Mouse (Mus musculus) layer of hippocampus, adult 11-12 months (tissue): ENCODE data around the gene Gm20379.

Experiments used
- DNase-seq: peaks from one replicate; pipeline ENCODE4 v3.0.0; 2022; ENCODE audit warnings: low spot score

Gm20379 gene

GRCm38 (mm10) chr13:92336857-92337256, 31.1 kb downstream of the Gm20379 start:
- no peak for DNase-seq

- no peak for DNase-seq
Observed at GRCm38 (mm10) chr13:92337773-92338462, 32.1 kb downstream of the Gm20379 start.

DNA sequence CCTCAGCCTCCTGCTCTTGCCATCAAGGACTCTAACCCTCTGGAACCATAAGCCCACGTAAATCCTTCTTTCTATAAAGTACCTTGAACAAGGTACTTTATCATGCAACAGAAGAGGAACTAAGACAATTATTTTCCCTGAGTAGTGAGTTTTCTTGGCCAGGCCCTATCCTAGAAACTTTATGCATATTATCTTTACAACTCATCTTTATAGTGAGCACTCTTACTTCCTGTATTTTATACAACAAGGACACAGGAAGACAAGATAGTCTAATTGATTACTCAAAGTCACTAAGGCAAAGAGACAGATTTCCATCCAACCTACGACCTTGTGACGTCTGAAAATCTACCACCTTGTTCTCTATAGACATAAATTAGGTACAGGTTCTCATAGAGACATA, 34.0 kb downstream of the Gm20379 start:
- DNase-seq = no peak

DNA sequence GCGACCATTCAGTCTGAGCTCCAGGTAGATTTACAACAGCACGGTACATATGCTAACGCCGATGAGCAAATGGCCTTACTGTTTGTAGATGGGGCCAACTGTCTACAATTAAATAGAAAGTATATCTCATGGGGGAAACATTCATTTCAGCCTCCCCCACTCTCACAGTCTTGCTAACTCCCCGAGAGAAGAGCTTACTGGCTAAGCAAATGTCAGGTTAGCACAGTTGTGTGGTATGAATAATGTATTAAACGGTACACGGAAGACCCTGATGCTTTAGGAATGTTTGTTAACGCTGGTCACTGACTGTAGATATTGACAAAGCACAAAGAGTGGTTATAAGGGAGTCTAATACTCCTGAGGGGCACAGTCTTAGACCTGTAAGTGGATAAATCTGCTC, 38.3 kb downstream of the Gm20379 start:
- no peak for DNase-seq

GRCm38 (mm10) chr13:92346338-92346737, 40.6 kb downstream of the Gm20379 start:
- DNase-seq = no peak

GRCm38 (mm10) chr13:92351100-92351499, 45.3 kb downstream of the Gm20379 start:
- no peak for DNase-seq

- no peak for DNase-seq
Observed at GRCm38 (mm10) chr13:92353956-92354355, 48.2 kb downstream of the Gm20379 start.

- DNase-seq = peak; percentile 98
Observed at GRCm38 (mm10) chr13:92354456-92355271, 48.9 kb downstream of the Gm20379 start, which contains the start of the genes Dhfr and Msh3. Dhfr (plus strand) TSS chr13:92354726. Msh3 (minus strand) TSS chr13:92355003.

- no peak for DNase-seq
Observed at GRCm38 (mm10) chr13:92355272-92355643, 49.5 kb downstream of the Gm20379 start.

DNA sequence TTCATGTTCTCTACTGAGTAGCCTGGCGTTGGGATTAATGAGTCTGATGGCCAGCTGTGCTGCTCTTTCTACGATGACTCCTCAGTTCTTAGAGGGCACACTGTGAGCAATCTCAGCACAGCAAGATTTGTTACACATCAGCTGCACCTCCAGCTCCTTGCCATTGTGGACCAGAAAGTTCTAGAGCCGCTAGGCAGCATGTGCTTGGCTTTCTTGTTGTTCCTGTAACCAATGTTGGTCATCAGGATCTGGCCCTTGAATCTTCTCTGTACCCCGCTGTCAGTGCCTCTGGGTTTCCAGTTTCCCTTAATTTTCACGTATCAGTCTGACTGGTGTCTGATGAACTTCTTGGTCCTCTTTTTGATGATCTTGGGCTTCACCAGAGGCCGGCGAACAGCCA, 50.6 kb downstream of the Gm20379 start:
- DNase-seq = no peak
